Mouse (Mus musculus) hindbrain, embryonic 10.5 days (tissue): Measurements from ENCODE around the gene Lrrc75a. TPM values are rescaled to one million over a fixed set of nuclear protein-coding genes. Genes with fewer than 3 reads are reported as not detected.

Source experiments
- DNase-seq: peaks from one replicate; pipeline ENCODE4 v3.0.0-alpha.2; 2017; ENCODE audit warnings: low spot score
- H3K27ac ChIP-seq: fragments of 300-500 bp; sonication (generic); 2 replicates; pipeline ENCODE4 v1.5.1; 2016; ENCODE audit warnings: mild to moderate bottlenecking, moderate library complexity
- H3K27me3 ChIP-seq: fragments of 300-500 bp; sonication (generic); 2 replicates; pipeline ENCODE4 v1.6.1; 2016; ENCODE audit warnings: mild to moderate bottlenecking; ENCODE audit not compliant: poor library complexity, insufficient read depth, severe bottlenecking
- H3K36me3 ChIP-seq: fragments of 300-500 bp; sonication (generic); 2 replicates; pipeline ENCODE4 v1.6.1; 2016; ENCODE audit warnings: mild to moderate bottlenecking, moderate library complexity
- H3K4me1 ChIP-seq: fragments of 300-500 bp; sonication (generic); replicated peaks from 2 replicates; pipeline ENCODE4 v1.6.1; 2016; ENCODE audit warnings: mild to moderate bottlenecking
- H3K4me3 ChIP-seq: fragments of 300-500 bp; sonication (generic); 2 replicates; pipeline ENCODE4 v1.5.1; 2016; ENCODE audit warnings: mild to moderate bottlenecking, moderate library complexity
- H3K9me3 ChIP-seq: fragments of 300-500 bp; sonication (generic); 2 replicates; pipeline ENCODE4 v1.6.1; 2016; ENCODE audit warnings: mild to moderate bottlenecking, moderate library complexity
- WGBS: fragments of 180-500 bp; shearing (Covaris S2); methylation state at CpG from one replicate; pipeline ENCODE4 v1.1.7; 2016; 5-methylcytosine and 5-hydroxymethylcytosine counted together
- polyA plus RNA-seq: library from polyadenylated mRNA; unstranded; fragments of >200 nt; fragmentation: Nextera tagmentation; extraction: Ambion mirVana; gene quantifications from 2 replicates; pipeline ENCODE4 v1.2.1, GENCODE M21; 2016

The Lrrc75a gene
- polyA plus RNA-seq, 1 experiment from 2014 or later, result 15.0 TPM

- Histone ChIP-seq H3K4me3 (peak overlapping the region; percentile 44), H3K27me3 (no peaks in the 10 kb centered on the region), H3K9me3 (no peaks in the 10 kb centered on the region), H3K4me1 (peaks cover 67% of the 10 kb centered on the region), H3K36me3 (peaks cover 9% of the 10 kb centered on the region; the same call in 1 of the 2 replicates), H3K27ac (peak overlapping the region; percentile 91)
- 2% methylated on average over 9 of the region's 9 CpGs for WGBS
- peak; percentile 78 for DNase-seq
Measured at GRCm38 (mm10) chr11:62629352-62630224, 18.7 kb downstream of the Lrrc75a start.

DNA sequence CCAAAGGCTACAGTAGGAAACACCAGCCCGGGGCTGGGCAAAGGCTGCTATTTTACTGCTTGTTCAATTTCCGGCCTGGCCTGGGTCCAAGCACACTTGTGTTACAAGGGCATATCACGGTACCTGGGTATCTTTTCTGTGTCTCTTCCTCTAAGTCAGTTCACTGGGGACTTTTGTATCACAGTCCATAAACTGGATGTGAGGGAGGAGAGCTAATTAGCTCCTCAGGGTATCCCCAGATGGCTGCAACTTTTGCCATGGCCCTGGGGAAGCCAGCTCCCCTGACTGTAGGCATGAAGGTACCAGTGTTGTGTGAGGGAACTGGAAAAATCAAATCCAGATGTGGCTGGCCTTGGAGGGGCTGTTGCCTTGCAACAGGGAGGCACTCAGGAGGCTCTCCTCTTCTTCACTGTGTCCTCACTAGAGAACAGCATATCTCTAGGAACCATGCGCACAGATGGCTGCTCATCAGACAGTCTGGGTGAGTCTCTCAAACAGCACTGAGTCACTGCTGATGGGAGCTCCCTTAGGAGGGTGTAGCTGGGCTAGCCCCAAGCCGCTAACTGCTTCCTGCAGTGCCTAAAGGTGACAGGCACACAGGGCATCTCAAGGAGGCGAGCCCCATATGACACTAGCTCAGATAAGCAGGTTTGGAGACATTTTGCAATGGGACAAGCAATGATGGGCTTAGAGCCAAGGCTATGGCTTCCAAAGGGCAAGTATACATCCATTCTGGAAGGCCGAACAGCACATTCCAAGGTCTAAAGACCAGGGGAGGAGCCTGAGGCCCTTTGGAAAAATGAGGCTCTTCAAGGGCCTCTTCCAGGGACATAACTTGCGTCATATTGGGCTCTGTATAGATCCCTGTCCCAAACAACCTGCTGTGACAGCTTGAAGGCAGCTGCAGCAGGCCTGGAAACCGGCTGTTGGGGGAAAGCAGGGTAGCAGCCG lies 23.7 kb downstream of the Lrrc75a start:
- no peaks in the 10 kb centered on the region for H3K27me3 ChIP-seq
- DNase-seq, result peak; percentile 30
- H3K4me1 ChIP-seq, result peaks cover 66% of the 10 kb centered on the region
- WGBS, result 61% methylated on average over 10 of the region's 10 CpGs
- no peak overlapping the region for H3K4me3 ChIP-seq
- H3K27ac ChIP-seq, result peak overlapping the region; percentile 68
- H3K36me3 ChIP-seq, result peaks cover 16% of the 10 kb centered on the region
- H3K9me3 ChIP-seq, result no peaks in the 10 kb centered on the region

- Histone ChIP-seq H3K36me3 (peaks cover 32% of the 10 kb centered on the region), H3K27ac (peak overlapping the region; percentile 46; the same call in 1 of the 2 replicates), H3K27me3 (no peaks in the 10 kb centered on the region), H3K9me3 (no peaks in the 10 kb centered on the region), H3K4me3 (no peak overlapping the region), H3K4me1 (peaks cover 48% of the 10 kb centered on the region)
- peak; percentile 54 for DNase-seq
- WGBS, result 14% methylated on average over 4 of the region's 4 CpGs
Measured at GRCm38 (mm10) chr11:62622850-62623249, 25.5 kb downstream of the Lrrc75a start.

DNA sequence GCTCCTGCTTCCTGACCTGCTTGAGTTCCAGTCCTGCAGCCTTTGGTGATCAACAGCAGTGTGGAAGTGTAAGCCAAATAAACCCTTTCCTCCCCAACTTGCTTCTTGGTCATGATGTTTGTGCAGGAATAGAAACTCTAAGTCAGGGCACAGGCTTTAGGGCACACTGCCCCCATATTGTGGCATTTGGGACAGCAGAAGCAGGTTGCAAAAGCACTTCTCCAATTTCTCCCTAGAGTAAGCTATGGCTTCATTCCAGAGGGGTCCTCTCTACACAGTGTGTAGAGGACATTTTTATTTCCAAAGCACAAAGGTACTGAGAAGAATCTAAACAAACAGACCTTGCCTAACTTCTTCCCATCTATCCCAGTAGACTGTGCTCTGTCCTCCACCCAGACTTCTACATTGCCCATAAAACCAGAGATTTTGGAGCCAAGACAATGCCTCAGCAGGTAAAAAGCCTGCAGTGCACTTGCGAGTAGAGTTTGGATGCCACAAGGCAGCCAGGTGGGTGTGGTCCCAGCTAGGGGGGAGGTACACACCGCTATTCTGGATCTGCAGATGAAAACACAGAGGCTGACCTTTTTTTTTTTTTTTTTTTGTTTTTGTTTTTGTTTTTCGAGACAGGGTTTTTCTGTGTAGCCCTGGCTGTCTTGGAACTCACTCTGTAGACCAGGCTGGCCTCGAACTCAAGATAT lies 26.6 kb downstream of the Lrrc75a start:
- no peak for DNase-seq
- Histone ChIP-seq H3K27me3 (no peaks in the 10 kb centered on the region), H3K27ac (no peak overlapping the region), H3K9me3 (no peaks in the 10 kb centered on the region), H3K4me1 (peaks cover 38% of the 10 kb centered on the region), H3K36me3 (peaks cover 37% of the 10 kb centered on the region), H3K4me3 (no peak overlapping the region)
- WGBS, result 83% methylated on average over 4 of the region's 4 CpGs

- Histone ChIP-seq H3K4me3 (no peak overlapping the region), H3K9me3 (no peaks in the 10 kb centered on the region), H3K27ac (no peak overlapping the region), H3K36me3 (peaks cover 39% of the 10 kb centered on the region), H3K4me1 (peaks cover 38% of the 10 kb centered on the region), H3K27me3 (no peaks in the 10 kb centered on the region)
- 95% methylated on average over 8 of the region's 8 CpGs for WGBS
- no peak for DNase-seq
Measured at GRCm38 (mm10) chr11:62621079-62621478, 27.2 kb downstream of the Lrrc75a start.

- 90% methylated on average over 4 of the region's 4 CpGs for WGBS
- no peak overlapping the region for H3K4me3 ChIP-seq
- H3K9me3 ChIP-seq, result no peaks in the 10 kb centered on the region
- H3K4me1 ChIP-seq, result peaks cover 39% of the 10 kb centered on the region
- no peak overlapping the region for H3K27ac ChIP-seq
- DNase-seq, result no peak
- H3K36me3 ChIP-seq, result peaks cover 55% of the 10 kb centered on the region
- H3K27me3 ChIP-seq, result 0 out of 2 replicates have a peak, but pooled peaks cover 5% of the 10 kb centered on the region
Measured at GRCm38 (mm10) chr11:62615456-62615855, 32.9 kb downstream of the Lrrc75a start.

DNA sequence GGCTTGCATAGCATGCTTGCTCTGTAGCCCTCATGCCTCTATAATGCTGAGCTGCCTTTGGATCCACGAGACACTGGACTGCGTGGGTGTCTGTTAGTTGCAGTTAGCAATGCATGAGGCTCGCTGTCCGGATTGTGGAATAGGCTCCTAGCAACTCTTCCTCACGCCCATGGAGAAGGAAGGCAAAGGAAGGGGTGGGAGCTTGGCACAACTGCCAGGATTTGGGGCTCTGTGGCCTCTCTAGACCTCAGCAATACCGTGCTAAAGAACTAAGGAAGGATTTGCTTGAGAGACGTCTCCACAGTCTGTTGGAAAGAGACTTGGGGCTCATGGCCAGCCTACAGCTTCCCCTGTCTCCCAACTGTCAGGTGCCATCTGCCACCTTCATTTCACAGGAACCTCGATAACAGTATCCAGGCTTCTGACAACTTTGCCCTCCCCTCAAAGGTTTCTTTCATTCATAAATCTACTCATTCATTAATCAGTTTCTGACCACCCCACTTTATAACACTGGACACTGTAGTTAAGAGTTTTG lies 33.4 kb downstream of the Lrrc75a start:
- DNase-seq, result no peak
- Histone ChIP-seq H3K27me3 (0 out of 2 replicates have a peak, but pooled peaks cover 5% of the 10 kb centered on the region), H3K4me3 (0 out of 2 replicates have a peak overlapping the region, but pooled peaks have one; percentile 34), H3K27ac (peak overlapping the region; percentile 89), H3K36me3 (peaks cover 56% of the 10 kb centered on the region), H3K4me1 (peaks cover 39% of the 10 kb centered on the region), H3K9me3 (no peaks in the 10 kb centered on the region)
- WGBS, result 75% methylated on average over 8 of the region's 8 CpGs

DNA sequence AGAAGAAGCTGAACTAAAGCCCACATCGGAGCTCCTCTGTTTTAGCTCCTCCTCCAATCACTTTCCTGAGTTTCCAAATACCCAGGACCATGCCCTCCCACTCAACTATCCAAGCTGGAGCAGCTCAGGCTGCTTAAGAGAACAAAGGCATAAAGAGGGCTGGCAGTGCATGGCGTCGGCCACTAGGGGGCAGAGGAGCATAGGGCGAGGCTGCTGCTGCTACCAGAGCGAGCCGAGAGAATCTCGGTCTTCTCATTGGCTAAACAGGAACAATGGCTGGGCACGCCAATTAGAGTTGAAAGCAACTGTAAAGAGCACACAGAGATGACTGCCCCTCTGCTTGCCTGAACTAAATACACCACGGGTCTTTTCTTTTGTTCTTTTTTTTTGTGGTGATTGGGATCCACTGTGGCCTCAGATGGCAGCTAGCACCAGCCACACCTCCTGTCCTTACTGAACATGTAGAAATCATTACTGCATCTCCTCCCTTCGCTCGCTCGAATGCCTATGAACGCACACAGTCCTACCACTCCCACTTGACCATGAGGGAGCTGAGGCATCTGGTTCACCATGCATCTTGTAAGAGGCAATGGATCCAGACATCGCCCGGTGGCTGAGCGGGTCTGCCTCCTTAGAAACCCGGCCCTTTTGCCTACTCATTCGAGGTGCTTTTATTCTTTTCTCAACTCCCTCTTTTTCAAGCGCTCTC lies 34.5 kb downstream of the Lrrc75a start:
- 10% methylated on average over 19 of the region's 19 CpGs for WGBS
- peak overlapping the region; percentile 89 for H3K27ac ChIP-seq
- peak overlapping the region; percentile 34 for H3K4me3 ChIP-seq
- peaks cover 56% of the 10 kb centered on the region for H3K36me3 ChIP-seq
- H3K27me3 ChIP-seq, result 0 out of 2 replicates have a peak, but pooled peaks cover 5% of the 10 kb centered on the region
- H3K9me3 ChIP-seq, result no peaks in the 10 kb centered on the region
- peaks cover 39% of the 10 kb centered on the region for H3K4me1 ChIP-seq
- peak; percentile 98 for DNase-seq

- Histone ChIP-seq H3K36me3 (peaks cover 57% of the 10 kb centered on the region), H3K9me3 (no peaks in the 10 kb centered on the region), H3K4me3 (no peak overlapping the region), H3K27ac (peak overlapping the region; percentile 89), H3K4me1 (peaks cover 39% of the 10 kb centered on the region), H3K27me3 (0 out of 2 replicates have a peak, but pooled peaks cover 5% of the 10 kb centered on the region)
- DNase-seq, result no peak
- WGBS, result 62% methylated on average over 10 of the region's 10 CpGs
Measured at GRCm38 (mm10) chr11:62612604-62613003, 35.7 kb downstream of the Lrrc75a start.

DNA sequence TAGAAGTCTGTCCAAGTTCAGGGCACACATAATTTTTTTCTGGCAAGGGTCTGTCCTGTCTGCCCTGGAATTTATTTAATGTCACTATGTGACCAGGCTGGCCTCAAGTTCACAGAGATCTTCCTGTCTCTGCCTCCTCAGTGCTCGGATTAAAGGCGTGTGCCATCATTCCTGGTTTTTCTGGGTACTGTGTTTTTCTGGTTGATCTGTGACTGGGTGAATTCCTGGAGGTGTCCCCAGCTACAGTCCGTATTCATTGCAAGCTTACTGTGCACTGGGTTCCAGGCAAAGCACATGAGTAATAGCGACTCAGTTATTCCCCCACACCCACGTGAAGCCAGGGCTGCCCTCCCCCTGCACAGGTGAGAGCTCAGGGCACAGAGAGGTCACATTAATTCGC lies 38.0 kb downstream of the Lrrc75a start:
- DNase-seq, result no peak
- H3K4me3 ChIP-seq, result no peak overlapping the region
- H3K9me3 ChIP-seq, result no peaks in the 10 kb centered on the region
- 0 out of 2 replicates have a peak, but pooled peaks cover 5% of the 10 kb centered on the region for H3K27me3 ChIP-seq
- H3K27ac ChIP-seq, result no peak overlapping the region
- WGBS, result 87% methylated on average over 6 of the region's 6 CpGs
- peaks cover 63% of the 10 kb centered on the region for H3K36me3 ChIP-seq
- peaks cover 52% of the 10 kb centered on the region for H3K4me1 ChIP-seq

DNA sequence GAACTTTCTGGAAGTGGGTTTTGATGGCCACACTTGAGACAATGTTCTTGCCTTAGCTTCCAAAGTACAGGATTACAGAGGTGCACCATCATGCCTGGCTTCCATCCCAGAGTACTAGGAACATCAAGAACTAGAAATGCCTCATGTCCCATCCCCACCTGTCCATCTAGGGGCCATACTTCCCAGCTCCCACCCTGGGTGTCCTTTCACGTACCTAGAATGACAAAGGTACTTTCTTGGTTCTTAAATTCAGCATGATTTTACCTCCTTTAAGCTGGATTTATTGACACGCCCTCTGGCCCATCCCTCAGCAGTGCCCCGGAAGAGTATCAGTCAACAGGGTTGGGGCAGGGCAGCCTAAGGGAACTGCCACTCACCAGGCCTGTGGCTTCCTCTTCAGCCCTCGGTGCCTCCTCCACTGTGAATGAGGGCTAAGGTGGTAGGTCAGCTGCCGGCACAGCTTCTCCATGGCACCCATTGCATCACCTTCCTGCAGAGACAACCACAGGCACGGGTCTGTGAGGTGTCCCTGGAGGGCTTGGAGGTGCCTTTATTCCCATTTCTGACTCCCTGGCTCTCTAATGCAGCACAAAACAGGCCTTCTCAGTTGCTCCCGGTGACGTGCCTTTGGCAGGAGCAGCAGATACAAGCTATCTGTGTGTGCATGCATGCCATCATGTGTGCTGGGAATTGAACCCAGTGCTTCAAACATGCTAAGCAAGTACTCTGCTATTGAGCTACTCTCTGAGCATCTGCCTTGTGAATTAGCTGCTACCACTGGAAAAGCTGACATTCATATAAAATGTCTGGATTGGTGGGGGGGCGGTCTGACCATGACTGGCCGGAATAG lies 39.3 kb downstream of the Lrrc75a start:
- 81% methylated on average over 10 of the region's 10 CpGs for WGBS
- H3K36me3 ChIP-seq, result peaks cover 75% of the 10 kb centered on the region
- no peak overlapping the region for H3K4me3 ChIP-seq
- no peaks in the 10 kb centered on the region for H3K27me3 ChIP-seq
- peaks cover 53% of the 10 kb centered on the region for H3K4me1 ChIP-seq
- no peak overlapping the region for H3K27ac ChIP-seq
- no peak for DNase-seq
- no peaks in the 10 kb centered on the region for H3K9me3 ChIP-seq
